Mouse (Mus musculus): Measurements from ENCODE around the gene Zfp276. TPM values are rescaled to one million over a fixed set of nuclear protein-coding genes. Genes with fewer than 3 reads are reported as not detected.

The Zfp276 gene
- total RNA-seq (2014; rRNA removed; ENCODE audit: low replicate concordance) (19.4 and 24.0 TPM in 2 replicates), polyA plus RNA-seq (2015; fragmentation: Nextera tagmentation; extraction: Ambion mirVana) (8.9 and 9.7 TPM in 2 replicates)

DNA sequence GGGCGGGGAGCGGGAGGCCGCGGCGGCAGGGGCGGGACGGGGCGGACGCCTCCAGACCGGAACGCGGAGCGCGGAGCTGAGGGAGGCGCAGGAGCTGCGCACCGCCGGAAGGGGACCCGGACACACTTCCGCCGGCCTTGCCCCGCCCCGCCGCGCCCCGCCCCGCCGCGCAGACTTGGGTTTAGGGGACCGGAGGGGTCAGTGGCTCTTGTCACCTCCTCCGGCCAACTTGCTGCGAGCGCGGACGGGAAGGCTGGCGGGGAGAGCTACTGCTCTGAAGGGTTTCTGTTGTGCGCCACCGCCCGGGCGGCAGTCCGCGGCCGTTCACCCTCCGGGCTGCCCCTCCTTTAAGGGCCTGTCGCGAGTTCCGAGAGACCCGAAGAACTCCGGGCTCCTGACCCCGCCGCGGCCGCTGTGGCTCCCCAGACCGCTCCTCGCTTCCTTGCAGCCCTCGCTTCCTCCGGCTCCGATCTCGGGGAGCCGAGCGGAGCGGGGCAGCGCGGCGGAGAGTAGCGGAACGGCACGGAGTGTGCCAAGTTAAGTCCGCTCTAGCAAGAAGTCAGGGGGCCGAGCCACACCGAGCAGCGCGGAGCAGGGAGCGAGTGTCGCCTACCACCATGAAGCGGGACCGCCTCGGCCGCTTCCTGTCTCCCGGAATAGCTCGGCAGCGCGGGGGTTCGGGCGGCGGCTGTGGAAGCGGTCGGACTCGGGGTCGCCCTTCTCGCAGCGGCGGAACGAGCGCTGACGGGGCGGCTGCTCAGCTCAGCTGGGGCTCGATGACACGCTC is at the start of gene Zfp276, which contains the start of gene Vps9d1:
Gene Zfp276, plus strand, starts transcription at position 97 of the 787 bp plus-strand sequence.
Gene Vps9d1, minus strand, starts transcription at position 250 of the 787 bp plus-strand sequence.
- H3K27ac ChIP-seq (ENCODE audit: low read depth), result peak within 1 kb of the TSS; percentile 90
- H3K9ac ChIP-seq (replicated peaks; ENCODE audit: low read depth, low read length), result peak within 1 kb of the TSS; percentile 79
- H3K4me3 ChIP-seq (ENCODE audit: low read depth, low read length), result peak within 1 kb of the TSS; percentile 86
- peak; percentile 77 for DNase-seq (ENCODE audit: low spot score)
- H3K4me2 ChIP-seq (ENCODE audit: low read depth, low read length), result peak within 1 kb of the TSS; percentile 98
- peaks cover 17% of the 10 kb centered on the region for H3K4me1 ChIP-seq (ENCODE audit: control insufficient read depth, insufficient read depth)
- ATAC-seq (ENCODE audit: insufficient read depth, low read depth), result peak; percentile 95
- H3K27me3 ChIP-seq (ENCODE audit: control insufficient read depth, insufficient read depth, low read length), result no peaks in the 10 kb centered on the region
- no peak for TF ChIP-seq EP300 (IDR thresholded peaks at IDR 0.05; ENCODE audit: low read depth)
- TF ChIP-seq CTCF (IDR thresholded peaks at IDR 0.05; ENCODE audit: low read depth), result no peak
- under 1% methylated on average over 88 of the region's 99 CpGs for WGBS
- peaks cover 54% of the 10 kb centered on the region for H3K36me3 ChIP-seq (replicated peaks; ENCODE audit: control insufficient read depth, insufficient read depth, low read length)
- H3K9me3 ChIP-seq (replicated peaks; ENCODE audit: control insufficient read depth, low read length), result no peaks in the 10 kb centered on the region

DNA sequence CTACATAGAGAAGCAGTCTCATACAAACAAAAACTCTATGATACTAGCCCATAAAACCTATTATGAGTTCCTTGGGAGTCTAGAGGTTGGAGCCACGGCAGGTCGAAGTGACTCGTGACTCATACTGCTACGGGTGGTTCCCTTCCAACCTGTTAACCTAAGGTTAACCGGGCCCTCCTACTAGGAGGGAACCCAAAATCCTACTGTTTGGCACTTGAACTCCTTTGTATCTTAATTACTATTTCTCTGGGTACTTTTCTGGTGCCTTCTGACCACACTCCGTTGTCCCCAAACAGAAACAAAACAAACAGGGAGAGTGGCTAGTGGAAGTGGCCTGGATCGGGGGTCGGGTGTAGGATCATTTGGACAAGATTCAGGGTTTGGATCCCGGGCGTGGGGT is 42.1 kb upstream of the Zfp276 start:
- no peak for DNase-seq (ENCODE audit: low spot score)
- ATAC-seq (ENCODE audit: insufficient read depth, low read depth), result no peak
- H3K4me3 ChIP-seq (ENCODE audit: low read depth, low read length), result peak overlapping the region; percentile 83
- H3K36me3 ChIP-seq (replicated peaks; ENCODE audit: control insufficient read depth, insufficient read depth, low read length), result peaks cover 34% of the 10 kb centered on the region
- no peak for TF ChIP-seq EP300 (IDR thresholded peaks at IDR 0.05; ENCODE audit: low read depth)
- no peak for TF ChIP-seq CTCF (IDR thresholded peaks at IDR 0.05; ENCODE audit: low read depth)
- no peaks in the 10 kb centered on the region for H3K27me3 ChIP-seq (ENCODE audit: control insufficient read depth, insufficient read depth, low read length)
- peaks cover 31% of the 10 kb centered on the region for H3K4me1 ChIP-seq (ENCODE audit: control insufficient read depth, insufficient read depth)
- no peak overlapping the region; the same call in 1 of the 2 replicates for H3K27ac ChIP-seq (ENCODE audit: low read depth)
- WGBS, result 29% methylated on average over 10 of the region's 10 CpGs
- peak overlapping the region; percentile 93 for H3K9ac ChIP-seq (replicated peaks; ENCODE audit: low read depth, low read length)
- H3K4me2 ChIP-seq (ENCODE audit: low read depth, low read length), result peak overlapping the region; percentile 84
- no peaks in the 10 kb centered on the region for H3K9me3 ChIP-seq (replicated peaks; ENCODE audit: control insufficient read depth, low read length)

DNA sequence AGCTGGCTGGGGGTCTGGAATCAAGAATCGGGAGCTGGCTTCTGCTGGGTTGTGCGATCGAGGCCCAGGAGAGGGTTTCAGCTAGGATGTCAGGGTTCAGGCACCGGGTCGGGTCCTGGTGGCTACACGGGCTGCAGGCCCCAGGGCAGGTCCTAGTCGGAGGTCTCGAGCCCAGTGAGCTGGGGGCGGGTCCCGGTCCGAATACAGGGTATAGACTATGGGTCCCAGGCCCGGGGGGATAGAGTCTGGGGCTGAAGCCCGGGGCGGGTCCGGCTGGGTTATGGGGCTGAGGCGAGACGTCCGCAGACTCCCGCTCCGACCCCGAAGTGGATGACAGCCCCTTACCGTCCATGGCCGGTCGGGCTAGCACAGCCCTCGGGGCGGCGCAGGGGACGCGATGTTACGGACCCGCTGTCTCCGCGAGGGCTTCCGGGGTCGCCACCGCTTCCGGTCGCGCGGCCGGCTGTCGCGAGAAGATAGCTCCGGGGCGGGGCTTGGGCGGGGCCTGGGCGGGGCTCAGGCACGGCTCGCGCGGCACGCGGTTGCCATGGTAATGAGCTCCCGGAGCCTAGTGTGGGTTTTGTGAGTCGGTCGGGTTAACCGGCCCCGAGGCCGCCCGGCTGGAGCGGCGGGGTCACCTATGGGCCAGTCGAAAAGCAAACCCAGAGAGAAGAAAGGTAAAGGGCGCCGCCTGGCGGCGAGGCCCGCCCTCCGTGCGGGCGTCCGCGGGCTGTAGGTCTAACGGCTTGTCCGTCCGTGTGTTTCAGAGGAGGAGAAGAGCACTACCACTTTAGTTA is 41.5 kb upstream of the Zfp276 start, which contains the start of the genes Chmp1a and Spata33:
Gene Chmp1a, minus strand, starts transcription at position 443 of the 797 bp plus-strand sequence.
Gene Spata33, plus strand, starts transcription at position 512 of the 797 bp plus-strand sequence.
- Histone ChIP-seq H3K4me2 (ENCODE audit: low read depth, low read length) (peak within 1 kb of the TSS; percentile 84), H3K4me3 (ENCODE audit: low read depth, low read length) (peak within 1 kb of the TSS; percentile 83), H3K9me3 (replicated peaks; ENCODE audit: control insufficient read depth, low read length) (no peaks in the 10 kb centered on the region), H3K36me3 (replicated peaks; ENCODE audit: control insufficient read depth, insufficient read depth, low read length) (peaks cover 28% of the 10 kb centered on the region), H3K27ac (ENCODE audit: low read depth) (peak within 1 kb of the TSS; percentile 68), H3K4me1 (ENCODE audit: control insufficient read depth, insufficient read depth) (peaks cover 31% of the 10 kb centered on the region), H3K9ac (replicated peaks; ENCODE audit: low read depth, low read length) (peak within 1 kb of the TSS; percentile 93), H3K27me3 (ENCODE audit: control insufficient read depth, insufficient read depth, low read length) (no peaks in the 10 kb centered on the region)
- ATAC-seq (ENCODE audit: insufficient read depth, low read depth), result peak; percentile 91
- peak; percentile 39 for TF ChIP-seq CTCF (IDR thresholded peaks at IDR 0.05; ENCODE audit: low read depth)
- TF ChIP-seq EP300 (IDR thresholded peaks at IDR 0.05; ENCODE audit: low read depth), result peak; percentile 91
- peak; percentile 88 for DNase-seq (ENCODE audit: low spot score)
- under 1% methylated on average over 76 of the region's 76 CpGs for WGBS

DNA sequence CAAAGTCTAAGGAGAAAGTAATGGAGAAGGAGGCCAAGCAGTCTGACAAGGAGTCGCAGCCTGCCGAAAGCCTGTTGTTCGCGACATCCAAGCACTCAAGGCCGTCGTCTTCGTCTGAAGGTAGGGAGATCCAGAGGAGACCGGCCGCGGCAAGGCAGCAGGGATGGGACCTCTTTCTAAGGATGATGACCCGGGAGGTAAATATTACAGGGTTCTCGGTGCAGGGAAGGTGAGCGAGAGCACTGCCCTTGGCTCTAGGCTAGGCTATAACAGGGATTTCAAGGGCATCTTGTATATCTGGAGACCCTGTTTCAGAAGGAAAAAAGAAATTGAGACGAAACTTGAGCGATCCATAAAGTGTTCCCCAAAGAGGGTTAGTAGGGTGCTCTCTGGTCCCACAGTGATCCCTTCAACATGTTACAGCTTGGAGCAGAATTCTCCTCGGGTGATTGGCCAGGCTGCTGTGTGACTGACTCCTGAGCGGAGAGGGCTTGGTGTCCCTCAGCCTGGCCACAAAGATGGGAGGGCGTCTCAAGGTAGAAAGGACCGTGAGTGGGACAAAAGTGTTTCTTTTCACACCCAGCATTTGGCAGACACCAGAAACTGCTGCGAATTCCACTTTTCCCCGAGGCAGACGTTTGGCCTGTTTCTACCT is 40.8 kb upstream of the Zfp276 start:
- TF ChIP-seq EP300 (IDR thresholded peaks at IDR 0.05; ENCODE audit: low read depth) (no peak), CTCF (IDR thresholded peaks at IDR 0.05; ENCODE audit: low read depth) (no peak)
- DNase-seq (ENCODE audit: low spot score), result no peak
- H3K27me3 ChIP-seq (ENCODE audit: control insufficient read depth, insufficient read depth, low read length), result no peaks in the 10 kb centered on the region
- H3K27ac ChIP-seq (ENCODE audit: low read depth), result peak overlapping the region; percentile 68
- 18% methylated on average over 22 of the region's 22 CpGs for WGBS
- no peaks in the 10 kb centered on the region for H3K9me3 ChIP-seq (replicated peaks; ENCODE audit: control insufficient read depth, low read length)
- peak overlapping the region; percentile 84 for H3K4me2 ChIP-seq (ENCODE audit: low read depth, low read length)
- peaks cover 31% of the 10 kb centered on the region for H3K4me1 ChIP-seq (ENCODE audit: control insufficient read depth, insufficient read depth)
- H3K36me3 ChIP-seq (replicated peaks; ENCODE audit: control insufficient read depth, insufficient read depth, low read length), result peaks cover 20% of the 10 kb centered on the region
- H3K9ac ChIP-seq (replicated peaks; ENCODE audit: low read depth, low read length), result peak overlapping the region; percentile 61
- H3K4me3 ChIP-seq (ENCODE audit: low read depth, low read length), result peak overlapping the region; percentile 83
- 0 out of 2 replicates have a peak, but pooled peaks have one; percentile 2 for ATAC-seq (ENCODE audit: insufficient read depth, low read depth)

DNA sequence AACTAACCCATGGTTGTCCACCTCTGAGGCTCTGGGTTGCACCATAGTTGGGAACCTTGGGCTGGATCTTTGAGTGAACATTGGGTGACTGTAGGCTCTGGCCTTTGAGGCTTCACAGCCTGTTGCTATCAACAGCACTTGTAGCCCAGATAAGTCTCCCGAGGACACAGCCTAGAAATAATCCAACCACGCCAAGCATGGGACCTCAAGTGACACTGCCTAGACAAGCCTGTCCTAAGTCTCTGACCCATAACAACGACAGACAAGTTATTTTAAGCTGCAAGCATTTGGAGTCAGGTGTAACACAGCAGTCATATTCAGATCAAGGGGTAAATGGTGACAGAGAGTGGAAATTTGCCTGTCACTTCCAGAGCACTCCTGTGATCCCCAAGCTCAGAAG is 38.6 kb upstream of the Zfp276 start:
- no peak overlapping the region for H3K4me2 ChIP-seq (ENCODE audit: low read depth, low read length)
- H3K36me3 ChIP-seq (replicated peaks; ENCODE audit: control insufficient read depth, insufficient read depth, low read length), result no peaks in the 10 kb centered on the region
- ATAC-seq (ENCODE audit: insufficient read depth, low read depth) (peak; percentile 64), DNase-seq (ENCODE audit: low spot score) (peak; percentile 60)
- 32% methylated on average over 3 of the region's 3 CpGs for WGBS
- H3K9ac ChIP-seq (replicated peaks; ENCODE audit: low read depth, low read length), result no peak overlapping the region
- H3K27ac ChIP-seq (ENCODE audit: low read depth), result peak overlapping the region; percentile 38
- no peaks in the 10 kb centered on the region for H3K9me3 ChIP-seq (replicated peaks; ENCODE audit: control insufficient read depth, low read length)
- peaks cover 31% of the 10 kb centered on the region for H3K4me1 ChIP-seq (ENCODE audit: control insufficient read depth, insufficient read depth)
- no peaks in the 10 kb centered on the region for H3K27me3 ChIP-seq (ENCODE audit: control insufficient read depth, insufficient read depth, low read length)
- no peak overlapping the region for H3K4me3 ChIP-seq (ENCODE audit: low read depth, low read length)
- no peak for TF ChIP-seq CTCF (IDR thresholded peaks at IDR 0.05; ENCODE audit: low read depth)
- peak; percentile 60; the same call in 1 of the 2 replicates for TF ChIP-seq EP300 (IDR thresholded peaks at IDR 0.05; ENCODE audit: low read depth)

Measured in heart, postnatal 0 days (tissue).